Mouse (Mus musculus) ovary, adult 18-20 months (tissue): ENCODE results near the gene Gm14401.
"Not testable (repeated sequence)": the region's sequence is repeated elsewhere in the genome, so short reads cannot be mapped to it uniquely, and the experiment has no call there.

Source experiments
- DNase-seq: peaks from one replicate; pipeline ENCODE4 v3.0.0; 2022; ENCODE audit warnings: low spot score, mixed read lengths

The Gm14401 gene

DNA sequence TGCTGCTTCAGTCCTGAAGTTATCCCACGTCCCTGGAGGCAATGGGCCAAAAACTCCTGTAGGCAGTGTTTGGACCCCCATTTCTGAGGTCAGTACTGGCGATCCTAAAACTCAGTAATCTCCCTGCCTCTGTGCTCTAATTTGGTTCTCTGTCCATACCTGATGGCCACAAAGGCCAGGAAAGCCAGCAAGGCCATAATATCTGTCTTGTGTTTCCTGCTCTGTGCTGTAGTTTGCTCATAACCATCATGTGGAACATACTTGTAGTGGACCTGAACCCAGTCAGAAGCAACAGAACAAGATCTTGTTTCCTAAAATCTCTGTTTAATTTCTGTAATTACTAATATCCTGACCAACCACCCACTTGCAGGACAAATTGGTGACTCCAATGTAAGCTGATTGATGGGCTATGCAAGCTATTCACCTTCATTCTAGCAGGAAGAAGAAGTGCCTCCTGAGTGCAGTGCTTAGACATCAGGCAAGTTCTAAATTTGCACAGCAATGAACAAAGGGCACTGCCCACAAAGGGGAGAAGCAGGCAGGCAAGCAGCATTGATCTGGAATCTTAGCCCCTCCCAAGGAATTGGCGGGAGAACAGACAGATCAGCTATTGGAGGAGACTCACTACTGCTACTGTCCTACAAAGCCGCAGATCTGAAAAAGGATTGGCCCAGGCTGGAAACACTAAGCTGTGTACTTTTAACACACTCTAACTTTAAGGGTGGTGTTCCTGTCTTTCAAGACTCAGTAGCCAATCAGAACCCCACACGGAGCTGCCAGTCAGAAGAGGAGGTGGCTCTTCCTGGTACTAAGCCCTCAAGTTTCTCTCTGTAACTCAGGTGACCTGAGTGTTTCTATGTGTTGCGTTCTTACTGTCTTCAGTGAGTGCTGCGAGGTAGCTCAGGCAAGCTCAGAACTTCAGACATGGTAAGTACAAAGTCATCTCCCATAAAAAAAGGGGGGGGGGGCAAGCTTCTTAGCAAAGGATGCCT lies at the start of gene Gm14401:
Gene Gm14401, plus strand, starts transcription at position 889 of the 992 bp plus-strand sequence.
- DNase-seq, result not testable (repeated sequence)

DNA sequence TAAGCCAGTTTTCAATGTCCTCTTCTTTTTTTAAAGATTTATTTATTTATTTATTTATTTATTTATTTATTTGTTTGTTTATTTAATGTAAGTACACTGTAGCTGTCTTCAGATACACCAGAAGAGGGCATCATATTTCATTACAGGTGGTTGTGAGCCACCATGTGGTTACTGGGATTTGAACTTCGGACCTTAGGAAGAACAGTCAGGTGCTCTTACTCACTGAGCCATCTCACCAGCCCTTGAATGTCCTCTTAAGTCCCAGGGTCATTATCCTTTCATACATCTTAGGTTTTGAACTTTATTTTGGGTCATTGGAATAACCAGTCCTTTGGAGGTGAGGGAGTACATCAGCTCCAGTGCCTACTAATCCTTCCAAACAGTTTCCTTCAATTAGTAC lies 1.3 kb upstream of the Gm14401 start:
- not testable (repeated sequence) for DNase-seq

DNA sequence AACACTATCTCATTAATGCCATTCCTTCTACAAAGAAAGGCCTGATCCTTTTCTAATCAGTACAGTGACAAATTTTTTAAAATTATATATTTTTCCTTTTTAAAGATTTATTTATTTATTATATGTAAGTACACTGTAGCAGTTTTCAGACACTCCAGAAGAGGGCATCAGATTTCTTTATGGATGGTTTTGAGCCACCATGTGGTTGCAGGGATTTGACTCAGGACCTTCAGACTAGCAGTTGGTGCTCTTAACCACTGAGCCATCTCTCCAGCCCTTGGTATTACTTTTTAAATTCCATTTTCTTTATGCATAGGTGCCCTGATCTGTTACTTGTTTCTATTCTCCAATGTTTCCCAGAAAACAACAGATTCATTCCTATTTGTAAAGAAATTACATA lies 895 bp downstream of the Gm14401 start:
- DNase-seq, result not testable (repeated sequence)

DNA sequence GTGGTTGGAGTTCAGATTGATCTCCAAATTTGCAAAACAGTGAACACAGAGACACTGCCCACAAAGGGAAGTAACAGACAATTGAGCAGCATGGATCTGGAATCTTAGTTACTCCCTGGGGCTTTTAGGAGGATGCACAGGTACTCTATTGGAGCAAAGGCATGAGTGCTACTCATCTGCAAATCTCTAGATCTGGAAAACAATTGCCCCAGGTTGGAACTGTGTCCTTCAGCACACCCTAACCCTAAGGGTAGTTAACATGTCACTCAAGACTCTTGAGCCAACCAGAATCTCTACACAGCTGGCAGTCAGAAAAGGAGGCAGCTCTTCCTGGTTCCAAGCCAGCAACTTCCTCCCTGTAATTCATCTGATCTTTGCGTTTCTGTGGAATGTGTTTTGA lies 5.7 kb downstream of the Gm14401 start:
- not testable (repeated sequence) for DNase-seq

DNA sequence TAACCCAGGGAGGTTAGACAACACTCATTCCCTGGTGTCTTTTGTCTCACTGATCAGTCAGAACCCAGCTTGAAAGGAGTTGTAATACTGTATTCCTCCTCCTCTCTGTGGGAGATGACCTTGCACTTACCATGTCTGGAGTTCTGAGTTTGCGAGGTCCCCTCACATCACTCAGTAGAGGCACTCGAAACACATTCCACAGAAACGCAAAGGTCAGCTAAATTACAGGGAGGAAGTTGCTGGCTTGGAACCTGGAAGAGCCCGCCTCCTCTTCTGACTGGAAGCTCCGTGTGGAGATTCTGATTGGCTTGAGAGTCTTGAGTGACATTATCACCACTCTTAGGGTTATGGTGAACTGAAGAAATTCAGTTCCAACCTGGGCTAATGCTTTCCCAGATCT lies 35.0 kb downstream of the Gm14401 start:
- DNase-seq, result not testable (repeated sequence)

DNA sequence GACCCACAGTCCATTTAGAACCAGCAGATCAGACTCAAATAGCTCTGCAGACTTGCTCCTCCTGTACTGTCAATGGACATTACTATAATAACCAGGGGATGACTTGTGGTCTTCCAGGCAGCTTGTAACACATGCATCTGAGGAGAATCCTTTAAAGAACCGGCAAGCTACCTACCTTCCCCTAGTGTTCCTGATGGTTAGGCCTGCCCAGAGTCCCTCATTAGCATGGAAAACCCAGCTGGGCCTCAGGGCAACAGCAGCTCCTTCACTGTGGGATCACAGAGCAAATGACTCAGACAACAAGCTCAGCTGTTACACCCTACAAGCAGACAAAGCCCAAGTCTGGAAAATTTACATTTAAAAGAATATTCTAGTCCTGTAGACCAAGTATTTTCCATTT lies 55.0 kb downstream of the Gm14401 start:
- DNase-seq, result not testable (repeated sequence)
